Mouse (Mus musculus) hindbrain, embryonic 13.5 days (tissue): ENCODE data around the gene Rad51ap1. TPM values are rescaled to one million over a fixed set of nuclear protein-coding genes. Genes with fewer than 3 reads are reported as not detected.

Source experiments
- ATAC-seq: fragments of 200-750 bp; cut with Nextera tagmentation; 2 replicates; pipeline ENCODE4 v1.8.0; 2017; ENCODE audit warnings: moderate TSS enrichment; ENCODE audit not compliant: low FRiP score
- H3K27ac ChIP-seq: fragments of 300-500 bp; sonication (generic); 2 replicates; pipeline ENCODE4 v1.5.1; 2015; ENCODE audit warnings: inconsistent platforms, mild to moderate bottlenecking, moderate library complexity
- H3K27me3 ChIP-seq: fragments of 300-500 bp; sonication (generic); 2 replicates; pipeline ENCODE4 v1.6.1; 2015; ENCODE audit warnings: mild to moderate bottlenecking, inconsistent platforms
- H3K36me3 ChIP-seq: fragments of 300-500 bp; sonication (generic); 2 replicates; pipeline ENCODE4 v1.6.1; 2015; ENCODE audit warnings: mild to moderate bottlenecking, inconsistent platforms
- H3K4me1 ChIP-seq: fragments of 300-500 bp; sonication (generic); replicated peaks from 2 replicates; pipeline ENCODE4 v1.6.1; 2015; ENCODE audit warnings: inconsistent platforms
- H3K4me2 ChIP-seq: fragments of 300-500 bp; sonication (generic); 2 replicates; pipeline ENCODE4 v1.6.1; 2015; ENCODE audit warnings: inconsistent platforms, mild to moderate bottlenecking, moderate library complexity
- H3K4me3 ChIP-seq: fragments of 300-500 bp; sonication (generic); 2 replicates; pipeline ENCODE4 v1.5.1; 2015; ENCODE audit warnings: mild to moderate bottlenecking, inconsistent platforms
- H3K9ac ChIP-seq: fragments of 300-500 bp; sonication (generic); 2 replicates; pipeline ENCODE4 v1.6.1; 2015; ENCODE audit warnings: mild to moderate bottlenecking, inconsistent platforms
- H3K9me3 ChIP-seq: fragments of 300-500 bp; sonication (generic); 2 replicates; pipeline ENCODE4 v1.6.1; 2016; ENCODE audit warnings: inconsistent platforms
- WGBS: fragments of 180-500 bp; shearing (Covaris S2); methylation state at CpG from one replicate; pipeline ENCODE4 v1.1.7; 2015; 5-methylcytosine and 5-hydroxymethylcytosine counted together
- polyA plus RNA-seq: library from polyadenylated mRNA; unstranded; fragments of >200 nt; fragmentation: Nextera tagmentation; extraction: Ambion mirVana; gene quantifications from 2 replicates; pipeline ENCODE4 v1.2.1, GENCODE M21; 2015

The Rad51ap1 gene
- polyA plus RNA-seq, 1 experiment from 2014 or later, result 17.2 TPM

GRCm38 (mm10) chr6:126932896-126933295, 6.5 kb downstream of the Rad51ap1 start:
- Histone ChIP-seq H3K4me2 (no peak overlapping the region), H3K9me3 (no peaks in the 10 kb centered on the region), H3K27me3 (no peaks in the 10 kb centered on the region), H3K4me1 (0 out of 2 replicates have a peak, but pooled peaks cover 2% of the 10 kb centered on the region), H3K4me3 (no peak overlapping the region), H3K9ac (no peak overlapping the region), H3K27ac (no peak overlapping the region), H3K36me3 (peaks cover 34% of the 10 kb centered on the region)
- WGBS, result 90% methylated on average over 2 of the region's 2 CpGs
- ATAC-seq, result no peak

- WGBS, result 7% methylated on average over 21 of the region's 21 CpGs
- H3K9ac ChIP-seq, result 0 out of 2 replicates have a peak within 1 kb of the TSS, but pooled peaks have one; percentile 36
- H3K9me3 ChIP-seq, result no peaks in the 10 kb centered on the region
- peaks cover 22% of the 10 kb centered on the region for H3K36me3 ChIP-seq
- H3K27me3 ChIP-seq, result no peaks in the 10 kb centered on the region
- ATAC-seq, result no peak
- no peak within 1 kb of the TSS for H3K27ac ChIP-seq
- 0 out of 2 replicates have a peak, but pooled peaks cover 4% of the 10 kb centered on the region for H3K4me1 ChIP-seq
- H3K4me3 ChIP-seq, result peak within 1 kb of the TSS; percentile 14
- peak within 1 kb of the TSS; percentile 48 for H3K4me2 ChIP-seq
Measured at GRCm38 (mm10) chr6:126921111-126921881, 18.1 kb downstream of the Rad51ap1 start, which contains the start of gene Dyrk4. Gene Dyrk4 (minus strand): TSS chr6:126921839.

GRCm38 (mm10) chr6:126914928-126915327, 24.5 kb downstream of the Rad51ap1 start:
- H3K36me3 ChIP-seq, result no peaks in the 10 kb centered on the region
- no peak overlapping the region for H3K9ac ChIP-seq
- 80% methylated on average over 5 of the region's 5 CpGs for WGBS
- H3K9me3 ChIP-seq, result no peaks in the 10 kb centered on the region
- no peak for ATAC-seq
- no peak overlapping the region for H3K4me3 ChIP-seq
- H3K27me3 ChIP-seq, result no peaks in the 10 kb centered on the region
- no peaks in the 10 kb centered on the region for H3K4me1 ChIP-seq
- H3K4me2 ChIP-seq, result no peak overlapping the region
- H3K27ac ChIP-seq, result no peak overlapping the region

- H3K4me3 ChIP-seq, result no peak overlapping the region
- ATAC-seq, result no peak
- H3K27ac ChIP-seq, result no peak overlapping the region
- H3K4me2 ChIP-seq, result no peak overlapping the region
- no peaks in the 10 kb centered on the region for H3K27me3 ChIP-seq
- no peaks in the 10 kb centered on the region for H3K9me3 ChIP-seq
- 82% methylated on average over 4 of the region's 4 CpGs for WGBS
- no peaks in the 10 kb centered on the region for H3K36me3 ChIP-seq
- no peak overlapping the region for H3K9ac ChIP-seq
- H3K4me1 ChIP-seq, result no peaks in the 10 kb centered on the region
Measured at GRCm38 (mm10) chr6:126910727-126911126, 28.7 kb downstream of the Rad51ap1 start.

- H3K4me2 ChIP-seq, result no peak overlapping the region
- H3K36me3 ChIP-seq, result no peaks in the 10 kb centered on the region
- no peak overlapping the region for H3K4me3 ChIP-seq
- WGBS, result 60% methylated on average over 3 of the region's 3 CpGs
- no peaks in the 10 kb centered on the region for H3K4me1 ChIP-seq
- H3K9ac ChIP-seq, result no peak overlapping the region
- ATAC-seq, result no peak
- H3K9me3 ChIP-seq, result no peaks in the 10 kb centered on the region
- H3K27me3 ChIP-seq, result no peaks in the 10 kb centered on the region
- H3K27ac ChIP-seq, result no peak overlapping the region
Measured at GRCm38 (mm10) chr6:126907876-126908275, 31.5 kb downstream of the Rad51ap1 start.

GRCm38 (mm10) chr6:126907378-126907777, 32.0 kb downstream of the Rad51ap1 start:
- Histone ChIP-seq H3K27me3 (no peaks in the 10 kb centered on the region), H3K36me3 (no peaks in the 10 kb centered on the region), H3K4me1 (no peaks in the 10 kb centered on the region), H3K9ac (no peak overlapping the region), H3K4me3 (no peak overlapping the region), H3K4me2 (no peak overlapping the region), H3K27ac (no peak overlapping the region), H3K9me3 (no peaks in the 10 kb centered on the region)
- WGBS, result 76% methylated on average over 4 of the region's 5 CpGs
- no peak for ATAC-seq

GRCm38 (mm10) chr6:126877118-126877517, 62.3 kb downstream of the Rad51ap1 start:
- no peak for ATAC-seq
- WGBS, result 93% methylated on average over 8 of the region's 8 CpGs

More at GRCm38 (mm10) chr6:126877118-126877517, 62.3 kb downstream of the Rad51ap1 start:
- H3K36me3 ChIP-seq, result no peaks in the 10 kb centered on the region
- no peak overlapping the region for H3K4me2 ChIP-seq
- H3K27me3 ChIP-seq, result no peaks in the 10 kb centered on the region
- H3K27ac ChIP-seq, result no peak overlapping the region
- H3K4me1 ChIP-seq, result no peaks in the 10 kb centered on the region
- H3K9me3 ChIP-seq, result no peaks in the 10 kb centered on the region
- no peak overlapping the region for H3K4me3 ChIP-seq
- no peak overlapping the region for H3K9ac ChIP-seq

Other genes starting within 250 kb of the Rad51ap1 start
- 9.7 and 10.2 TPM in 2 replicates for gene Kcna6, start 198.9 kb downstream of the Rad51ap1 start, polyA plus RNA-seq
- gene Ndufa9, start 90.5 kb downstream of the Rad51ap1 start, polyA plus RNA-seq, result 192 and 198 TPM in 2 replicates
- gene Akap3, start 86.5 kb downstream of the Rad51ap1 start, polyA plus RNA-seq, result 0.09 and 0.17 TPM in 2 replicates
- 0.08 and 0.09 TPM in 2 replicates for gene Dyrk4, start 17.7 kb downstream of the Rad51ap1 start, polyA plus RNA-seq
- gene D6Wsu163e, start 375 bp upstream of the Rad51ap1 start, polyA plus RNA-seq, result 31.2 and 32.2 TPM in 2 replicates
- 0.04 and 0.08 TPM in 2 replicates for gene Fgf6, start 76.0 kb upstream of the Rad51ap1 start, polyA plus RNA-seq
- not detected in 2 replicates for gene Fgf23, start 133.3 kb upstream of the Rad51ap1 start, polyA plus RNA-seq
- gene Tigar, start 170.0 kb upstream of the Rad51ap1 start, polyA plus RNA-seq, result 7.2 and 8.6 TPM in 2 replicates
- gene Ccnd2, start 212.6 kb upstream of the Rad51ap1 start, polyA plus RNA-seq, result 270 and 302 TPM in 2 replicates